Mouse (Mus musculus): Measurements from ENCODE around the gene Rbm47. TPM values are rescaled to one million over a fixed set of nuclear protein-coding genes. Genes with fewer than 3 reads are reported as not detected.

Rbm47 gene
- polyA plus RNA-seq, 1 experiment = 12.7 TPM

- TF ChIP-seq POLR2A (IDR thresholded peaks at IDR 0.05; ENCODE audit: control insufficient read depth, extremely low read depth, insufficient read depth, low read length, poor library complexity) = no peak
- no peak for TF ChIP-seq CTCF (IDR thresholded peaks at IDR 0.05; ENCODE audit: borderline replicate concordance, control insufficient read depth, extremely low read depth, insufficient read depth, low read length, poor library complexity)
- 60% methylated on average over 2 of the region's 2 CpGs for WGBS
- no peak for DNase-seq
- Histone ChIP-seq H3K4me3 (ENCODE audit: control insufficient read depth, insufficient read depth, low read length) (no peak overlapping the region), H3K4me1 (replicated peaks; ENCODE audit: control insufficient read depth, insufficient read depth, low read length) (peaks cover 44% of the 10 kb centered on the region), H3K36me3 (ENCODE audit: control insufficient read depth, insufficient read depth, low read length) (no peaks in the 10 kb centered on the region), H3K27ac (ENCODE audit: control insufficient read depth, insufficient read depth, low read length) (no peak overlapping the region), H3K27me3 (ENCODE audit: control insufficient read depth, insufficient read depth, low read length) (no peaks in the 10 kb centered on the region)
Measured at GRCm38 (mm10) chr5:66070350-66070749, 102.6 kb downstream of the Rbm47 start.

GRCm38 (mm10) chr5:66069470-66070144 lies 103.3 kb downstream of the Rbm47 start:
- H3K36me3 ChIP-seq (ENCODE audit: control insufficient read depth, insufficient read depth, low read length) = no peaks in the 10 kb centered on the region
- under 1% methylated on average over 27 of the region's 27 CpGs for WGBS

DNA sequence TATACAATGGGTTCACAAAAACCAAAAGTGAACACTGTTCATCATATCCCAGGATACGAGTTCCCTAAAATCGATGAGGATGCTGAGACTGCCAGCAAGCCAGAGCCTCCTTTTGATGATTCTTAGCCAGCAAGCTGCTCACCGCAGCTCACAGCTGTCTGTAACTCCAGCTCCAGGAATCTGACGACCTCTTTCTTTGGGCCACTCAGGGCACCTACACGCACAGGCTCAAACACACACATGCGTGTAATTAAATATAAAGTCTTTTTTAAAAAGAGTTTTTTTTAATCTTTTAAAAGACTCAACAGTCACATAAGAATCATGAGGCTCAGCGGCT lies 103.8 kb downstream of the Rbm47 start:
- peaks cover 31% of the 10 kb centered on the region for H3K4me1 ChIP-seq (replicated peaks; ENCODE audit: control insufficient read depth, insufficient read depth, low read length)
- H3K27ac ChIP-seq (ENCODE audit: control insufficient read depth, insufficient read depth, low read length) = no peak overlapping the region
- TF ChIP-seq POLR2A (IDR thresholded peaks at IDR 0.05; ENCODE audit: control insufficient read depth, extremely low read depth, insufficient read depth, low read length, poor library complexity) (no peak), CTCF (IDR thresholded peaks at IDR 0.05; ENCODE audit: borderline replicate concordance, control insufficient read depth, extremely low read depth, insufficient read depth, low read length, poor library complexity) (no peak)
- WGBS = 5% methylated on average over 7 of the region's 7 CpGs
- DNase-seq = no peak
- H3K27me3 ChIP-seq (ENCODE audit: control insufficient read depth, insufficient read depth, low read length) = no peaks in the 10 kb centered on the region
- H3K36me3 ChIP-seq (ENCODE audit: control insufficient read depth, insufficient read depth, low read length) = no peaks in the 10 kb centered on the region
- H3K4me3 ChIP-seq (ENCODE audit: control insufficient read depth, insufficient read depth, low read length) = no peak overlapping the region

More at GRCm38 (mm10) chr5:66069470-66070144, 103.3 kb downstream of the Rbm47 start:
- H3K27me3 ChIP-seq (ENCODE audit: control insufficient read depth, insufficient read depth, low read length) = no peaks in the 10 kb centered on the region
- peak overlapping the region; percentile 89 for H3K4me3 ChIP-seq (ENCODE audit: control insufficient read depth, insufficient read depth, low read length)
- DNase-seq = peak; percentile 64
- TF ChIP-seq CTCF (IDR thresholded peaks at IDR 0.05; ENCODE audit: borderline replicate concordance, control insufficient read depth, extremely low read depth, insufficient read depth, low read length, poor library complexity) (no peak), POLR2A (IDR thresholded peaks at IDR 0.05; ENCODE audit: control insufficient read depth, extremely low read depth, insufficient read depth, low read length, poor library complexity) (no peak)
- H3K27ac ChIP-seq (ENCODE audit: control insufficient read depth, insufficient read depth, low read length) = peak overlapping the region; percentile 37; the same call in 1 of the 2 replicates
- peaks cover 37% of the 10 kb centered on the region for H3K4me1 ChIP-seq (replicated peaks; ENCODE audit: control insufficient read depth, insufficient read depth, low read length)

DNA sequence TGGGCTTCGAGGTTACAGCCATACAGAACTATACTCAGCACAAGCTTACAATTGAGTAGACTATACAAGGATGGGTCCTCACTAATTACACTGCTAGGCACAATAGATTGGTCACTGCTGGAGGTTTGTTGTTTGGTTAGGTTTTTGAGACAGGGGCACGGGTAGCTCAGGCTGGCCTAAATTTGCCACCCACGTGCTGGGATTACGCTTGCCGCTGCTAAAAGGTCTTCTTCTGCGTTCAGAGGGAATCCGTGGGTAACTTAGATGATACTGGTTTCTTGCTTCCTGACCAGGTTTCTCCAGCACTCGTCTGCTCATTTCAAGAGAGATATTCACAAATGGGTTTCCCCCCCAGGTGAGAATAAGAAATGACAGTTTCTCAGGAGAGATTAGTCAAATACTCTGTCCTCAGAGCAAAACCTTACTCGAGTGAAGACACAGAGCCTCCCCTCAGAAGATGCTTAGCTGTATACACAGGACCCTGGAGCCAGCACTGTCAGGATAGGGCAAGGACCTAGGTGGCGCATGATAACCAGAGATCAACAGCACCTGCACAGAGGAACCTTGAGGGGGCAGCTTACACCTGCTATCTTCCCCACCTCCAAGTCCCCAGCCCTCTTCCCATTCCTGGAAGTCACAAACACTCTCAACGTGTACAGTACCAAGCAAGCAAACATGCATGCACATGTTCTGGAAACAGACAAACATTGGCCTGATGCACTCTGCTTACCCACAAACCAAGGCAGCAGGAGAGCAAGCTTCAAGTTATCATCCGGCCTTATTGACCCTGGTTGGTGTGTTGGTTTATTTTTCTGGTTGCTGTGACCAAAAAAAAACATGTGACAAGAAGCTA lies 104.6 kb downstream of the Rbm47 start:
- H3K27me3 ChIP-seq (ENCODE audit: control insufficient read depth, insufficient read depth, low read length) = no peaks in the 10 kb centered on the region
- H3K27ac ChIP-seq (ENCODE audit: control insufficient read depth, insufficient read depth, low read length) = no peak overlapping the region
- peak; percentile 31 for DNase-seq
- no peak overlapping the region for H3K4me3 ChIP-seq (ENCODE audit: control insufficient read depth, insufficient read depth, low read length)
- WGBS = 55% methylated on average over 12 of the region's 12 CpGs
- TF ChIP-seq POLR2A (IDR thresholded peaks at IDR 0.05; ENCODE audit: control insufficient read depth, extremely low read depth, insufficient read depth, low read length, poor library complexity) (no peak), CTCF (IDR thresholded peaks at IDR 0.05; ENCODE audit: borderline replicate concordance, control insufficient read depth, extremely low read depth, insufficient read depth, low read length, poor library complexity) (no peak)
- no peaks in the 10 kb centered on the region for H3K36me3 ChIP-seq (ENCODE audit: control insufficient read depth, insufficient read depth, low read length)
- H3K4me1 ChIP-seq (replicated peaks; ENCODE audit: control insufficient read depth, insufficient read depth, low read length) = peaks cover 26% of the 10 kb centered on the region

- no peak overlapping the region for H3K27ac ChIP-seq (ENCODE audit: control insufficient read depth, insufficient read depth, low read length)
Measured at GRCm38 (mm10) chr5:66067219-66067618, 105.7 kb downstream of the Rbm47 start.

GRCm38 (mm10) chr5:66062930-66063220 lies 110.0 kb downstream of the Rbm47 start:
- TF ChIP-seq CTCF (IDR thresholded peaks at IDR 0.05; ENCODE audit: borderline replicate concordance, control insufficient read depth, extremely low read depth, insufficient read depth, low read length, poor library complexity) (no peak), POLR2A (IDR thresholded peaks at IDR 0.05; ENCODE audit: control insufficient read depth, extremely low read depth, insufficient read depth, low read length, poor library complexity) (no peak)
- WGBS = 87% methylated on average over 3 of the region's 3 CpGs
- no peak for DNase-seq
- H3K4me1 ChIP-seq (replicated peaks; ENCODE audit: control insufficient read depth, insufficient read depth, low read length) = peaks cover 5% of the 10 kb centered on the region
- H3K27ac ChIP-seq (ENCODE audit: control insufficient read depth, insufficient read depth, low read length) = no peak overlapping the region
- H3K4me3 ChIP-seq (ENCODE audit: control insufficient read depth, insufficient read depth, low read length) = no peak overlapping the region
- H3K36me3 ChIP-seq (ENCODE audit: control insufficient read depth, insufficient read depth, low read length) = no peaks in the 10 kb centered on the region
- H3K27me3 ChIP-seq (ENCODE audit: control insufficient read depth, insufficient read depth, low read length) = no peaks in the 10 kb centered on the region

More at GRCm38 (mm10) chr5:66067219-66067618, 105.7 kb downstream of the Rbm47 start:
- Histone ChIP-seq H3K4me3 (ENCODE audit: control insufficient read depth, insufficient read depth, low read length) (no peak overlapping the region), H3K36me3 (ENCODE audit: control insufficient read depth, insufficient read depth, low read length) (no peaks in the 10 kb centered on the region), H3K4me1 (replicated peaks; ENCODE audit: control insufficient read depth, insufficient read depth, low read length) (peaks cover 24% of the 10 kb centered on the region), H3K27me3 (ENCODE audit: control insufficient read depth, insufficient read depth, low read length) (no peaks in the 10 kb centered on the region)
- TF ChIP-seq POLR2A (IDR thresholded peaks at IDR 0.05; ENCODE audit: control insufficient read depth, extremely low read depth, insufficient read depth, low read length, poor library complexity) (no peak), CTCF (IDR thresholded peaks at IDR 0.05; ENCODE audit: borderline replicate concordance, control insufficient read depth, extremely low read depth, insufficient read depth, low read length, poor library complexity) (no peak)
- WGBS = 27% methylated on average over 7 of the region's 7 CpGs
- DNase-seq = no peak

All from thymus, adult 2 months (tissue).